Mouse (Mus musculus): ENCODE results near the gene Nkrf. TPM values are rescaled to one million over a fixed set of nuclear protein-coding genes. Genes with fewer than 3 reads are reported as not detected.

The Nkrf gene
- polyA plus RNA-seq, 2 experiments, result 1.2 to 2.7 TPM

GRCm38 (mm10) chrX:36839391-36839790 is 63.3 kb downstream of the Nkrf start:
- DNase-seq (ENCODE audit: low read depth in 3 of 3, low spot score in 3 of 3), result no peak
- H3K9me3 ChIP-seq (ENCODE audit: control insufficient read depth, low read length), result no peaks in the 10 kb centered on the region

More at GRCm38 (mm10) chrX:36839391-36839790, 63.3 kb downstream of the Nkrf start:
- Histone ChIP-seq H3K9ac (replicated peaks) (no peak overlapping the region), H3K36me3 (replicated peaks; ENCODE audit: control insufficient read depth, insufficient read depth, low read depth) (no peaks in the 10 kb centered on the region), H3K27me3 (ENCODE audit: control insufficient read depth, insufficient read depth, low read length) (no peaks in the 10 kb centered on the region), H3K4me3 (ENCODE audit: insufficient read depth in 1 of 2, low read depth in 2 of 2, low read length in 2 of 2) (no peak overlapping the region), H3K4me2 (ENCODE audit: low read depth) (no peak overlapping the region), H3K4me1 (replicated peaks; ENCODE audit: control insufficient read depth in 2 of 2, insufficient read depth in 2 of 2, low read length in 1 of 2) (peaks cover 0 to 5% of the 10 kb centered on the region in 2 experiments; a peak in 2 of 4 replicates), H3K27ac (no peak overlapping the region)
- TF ChIP-seq CTCF (IDR thresholded peaks at IDR 0.05; ENCODE audit: low read depth) (no peak), EP300 (IDR thresholded peaks at IDR 0.05; ENCODE audit: low read depth) (no peak)
- WGBS (ENCODE audit: insufficient replicate concordance), result 46% methylated on average over 7 of the region's 7 CpGs
- no peak for ATAC-seq (ENCODE audit: insufficient read depth)

Other genes starting within 250 kb of the Nkrf start
- 0.49 and 0.76 TPM in 2 replicates for gene Slc25a43, start 159.2 kb downstream of the Nkrf start, polyA plus RNA-seq (2012; rRNA removed)
- 0.66 and 0.81 TPM in 2 replicates for gene Slc25a43, start 159.2 kb downstream of the Nkrf start, polyA plus RNA-seq (2014; fragmentation: Nextera tagmentation; extraction: Ambion mirVana)
- gene Slc25a5, start 107.2 kb downstream of the Nkrf start, polyA plus RNA-seq (2012; rRNA removed), result 291 and 352 TPM in 2 replicates
- gene Slc25a5, start 107.2 kb downstream of the Nkrf start, polyA plus RNA-seq (2014; fragmentation: Nextera tagmentation; extraction: Ambion mirVana), result 514 and 522 TPM in 2 replicates
- gene Ube2a, start 29.0 kb downstream of the Nkrf start, polyA plus RNA-seq (2012; rRNA removed), result 19.4 and 21.4 TPM in 2 replicates
- 72.8 and 80.2 TPM in 2 replicates for gene Ube2a, start 29.0 kb downstream of the Nkrf start, polyA plus RNA-seq (2014; fragmentation: Nextera tagmentation; extraction: Ambion mirVana)
- gene C330007P06Rik, start 28.8 kb downstream of the Nkrf start, polyA plus RNA-seq (2012; rRNA removed), result 5.2 and 6.2 TPM in 2 replicates
- 14.6 and 17.8 TPM in 2 replicates for gene C330007P06Rik, start 28.8 kb downstream of the Nkrf start, polyA plus RNA-seq (2014; fragmentation: Nextera tagmentation; extraction: Ambion mirVana)
- 2.1 and 3.0 TPM in 2 replicates for gene Sept6, start 88.9 kb upstream of the Nkrf start, polyA plus RNA-seq (2012; rRNA removed)
- gene Sept6, start 88.9 kb upstream of the Nkrf start, polyA plus RNA-seq (2014; fragmentation: Nextera tagmentation; extraction: Ambion mirVana), result 3.0 and 3.1 TPM in 2 replicates
- 0.02 TPM in 1 of 2 replicates, not detected in the other for gene Sowahd, start 145.9 kb upstream of the Nkrf start, polyA plus RNA-seq (2012; rRNA removed)
- gene Sowahd, start 145.9 kb upstream of the Nkrf start, polyA plus RNA-seq (2014; fragmentation: Nextera tagmentation; extraction: Ambion mirVana), result 0.11 TPM in 1 of 2 replicates, not detected in the other
- gene Rpl39, start 182.5 kb upstream of the Nkrf start, polyA plus RNA-seq (2012; rRNA removed), result 261 and 564 TPM in 2 replicates
- gene Rpl39, start 182.5 kb upstream of the Nkrf start, polyA plus RNA-seq (2014; fragmentation: Nextera tagmentation; extraction: Ambion mirVana), result 545 and 615 TPM in 2 replicates
- gene Upf3b, start 207.4 kb upstream of the Nkrf start, polyA plus RNA-seq (2012; rRNA removed), result 6.4 and 13.4 TPM in 2 replicates
- 7.4 and 7.9 TPM in 2 replicates for gene Upf3b, start 207.4 kb upstream of the Nkrf start, polyA plus RNA-seq (2014; fragmentation: Nextera tagmentation; extraction: Ambion mirVana)
- 1.7 and 2.3 TPM in 2 replicates for gene Nkap, start 223.9 kb upstream of the Nkrf start, polyA plus RNA-seq (2012; rRNA removed)
- gene Nkap, start 223.9 kb upstream of the Nkrf start, polyA plus RNA-seq (2014; fragmentation: Nextera tagmentation; extraction: Ambion mirVana), result 4.4 and 5.1 TPM in 2 replicates